Mouse (Mus musculus) heart, embryonic 13.5 days (tissue): Measurements from ENCODE around the gene Mgat3. TPM values are rescaled to one million over a fixed set of nuclear protein-coding genes. Genes with fewer than 3 reads are reported as not detected.

ENCODE experiments used
- ATAC-seq: fragments of 200-750 bp; cut with Nextera tagmentation; 2 replicates; pipeline ENCODE4 v1.8.0; 2017; ENCODE audit warnings: moderate TSS enrichment; ENCODE audit not compliant: insufficient number of reproducible peaks, low FRiP score, low TSS enrichment; ENCODE audit errors: extremely low read depth
- H3K27ac ChIP-seq: fragments of 300-500 bp; sonication (generic); replicated peaks from 2 replicates; pipeline ENCODE4 v1.5.1; 2015; ENCODE audit warnings: moderate library complexity, mild to moderate bottlenecking, inconsistent platforms
- H3K27me3 ChIP-seq: fragments of 300-500 bp; sonication (generic); replicated peaks from 2 replicates; pipeline ENCODE4 v1.6.1; 2015; ENCODE audit warnings: mild to moderate bottlenecking, inconsistent platforms
- H3K36me3 ChIP-seq: fragments of 300-500 bp; sonication (generic); 2 replicates; pipeline ENCODE4 v1.6.1; 2015; ENCODE audit warnings: mild to moderate bottlenecking, inconsistent platforms
- H3K4me1 ChIP-seq: fragments of 300-500 bp; sonication (generic); 2 replicates; pipeline ENCODE4 v1.6.1; 2015; ENCODE audit warnings: inconsistent platforms
- H3K4me2 ChIP-seq: fragments of 300-500 bp; sonication (generic); 2 replicates; pipeline ENCODE4 v1.6.1; 2015; ENCODE audit warnings: inconsistent platforms, mild to moderate bottlenecking, moderate library complexity
- H3K4me3 ChIP-seq: fragments of 300-500 bp; sonication (generic); 2 replicates; pipeline ENCODE4 v1.5.1; 2015; ENCODE audit warnings: moderate library complexity, mild to moderate bottlenecking, inconsistent platforms
- H3K9ac ChIP-seq: fragments of 300-500 bp; sonication (generic); 2 replicates; pipeline ENCODE4 v1.6.1; 2015; ENCODE audit warnings: inconsistent platforms, mild to moderate bottlenecking, moderate library complexity
- H3K9me3 ChIP-seq: fragments of 300-500 bp; sonication (generic); 2 replicates; pipeline ENCODE4 v1.6.1; 2016; ENCODE audit warnings: inconsistent platforms
- WGBS: fragments of 180-500 bp; shearing (Covaris S2); methylation state at CpG from one replicate; pipeline ENCODE4 v1.1.7; 2015; ENCODE audit warnings: mixed read lengths; 5-methylcytosine and 5-hydroxymethylcytosine counted together
- polyA plus RNA-seq: library from polyadenylated mRNA; unstranded; fragments of >200 nt; fragmentation: Nextera tagmentation; extraction: Ambion mirVana; gene quantifications from 2 replicates; pipeline ENCODE4 v1.2.1, GENCODE M21; 2015

Gene Mgat3
- polyA plus RNA-seq, 1 experiment from 2014 or later = 1.2 TPM

DNA sequence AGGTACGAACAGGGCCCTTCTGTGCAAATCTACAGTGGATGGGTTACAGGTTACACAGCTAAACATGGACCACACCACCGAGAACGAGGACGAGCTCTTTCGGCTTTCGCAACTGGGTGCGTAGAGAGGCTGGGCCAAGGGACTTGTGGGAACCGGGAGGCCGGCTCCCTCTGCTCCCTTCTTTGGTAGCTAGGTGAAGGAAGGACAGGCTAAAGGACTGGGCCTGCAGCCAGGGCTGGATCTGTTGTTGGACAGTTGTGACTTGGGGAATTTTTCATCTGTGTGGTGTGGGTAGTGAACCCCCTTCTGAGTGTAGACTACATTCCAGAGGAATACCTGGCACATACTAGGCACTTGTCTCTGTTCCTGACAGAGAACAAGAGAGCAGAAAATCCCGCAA is 20.9 kb upstream of the Mgat3 start:
- H3K4me2 ChIP-seq = no peak overlapping the region
- H3K36me3 ChIP-seq = peaks cover 97% of the 10 kb centered on the region
- no peaks in the 10 kb centered on the region for H3K9me3 ChIP-seq
- 85% methylated on average over 10 of the region's 10 CpGs for WGBS
- peaks cover 4% of the 10 kb centered on the region; the same call in 1 of the 2 replicates for H3K4me1 ChIP-seq
- no peak overlapping the region for H3K9ac ChIP-seq
- H3K4me3 ChIP-seq = no peak overlapping the region
- H3K27ac ChIP-seq = peak overlapping the region; percentile 24; the same call in 1 of the 2 replicates
- H3K27me3 ChIP-seq = no peaks in the 10 kb centered on the region
- no peak for ATAC-seq

DNA sequence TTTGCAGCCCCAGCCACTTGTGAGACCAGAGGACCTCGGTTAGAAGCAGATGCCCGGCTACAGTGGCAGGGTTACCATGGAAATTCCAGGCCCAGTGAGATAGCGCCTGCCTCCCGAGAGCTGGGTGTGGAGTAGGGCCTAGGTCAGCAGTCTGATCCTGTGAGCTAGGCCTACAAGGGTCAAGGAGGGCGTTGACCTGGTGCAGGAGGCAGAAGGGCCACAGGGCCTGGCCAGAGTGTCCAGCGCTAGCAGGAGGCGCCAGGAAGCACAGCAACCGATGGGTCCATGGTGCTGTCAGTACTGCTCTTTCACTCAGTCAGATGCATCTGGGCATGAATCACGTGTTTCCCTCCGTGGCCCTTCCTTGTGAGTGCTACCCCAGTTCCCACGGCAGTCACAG is 19.8 kb upstream of the Mgat3 start:
- H3K4me2 ChIP-seq = no peak overlapping the region
- no peaks in the 10 kb centered on the region for H3K27me3 ChIP-seq
- ATAC-seq = no peak
- no peak overlapping the region for H3K4me3 ChIP-seq
- no peaks in the 10 kb centered on the region for H3K9me3 ChIP-seq
- no peak overlapping the region for H3K9ac ChIP-seq
- no peak overlapping the region for H3K27ac ChIP-seq
- WGBS = 68% methylated on average over 11 of the region's 11 CpGs
- peaks cover 8% of the 10 kb centered on the region for H3K4me1 ChIP-seq
- peaks cover 100% of the 10 kb centered on the region for H3K36me3 ChIP-seq

DNA sequence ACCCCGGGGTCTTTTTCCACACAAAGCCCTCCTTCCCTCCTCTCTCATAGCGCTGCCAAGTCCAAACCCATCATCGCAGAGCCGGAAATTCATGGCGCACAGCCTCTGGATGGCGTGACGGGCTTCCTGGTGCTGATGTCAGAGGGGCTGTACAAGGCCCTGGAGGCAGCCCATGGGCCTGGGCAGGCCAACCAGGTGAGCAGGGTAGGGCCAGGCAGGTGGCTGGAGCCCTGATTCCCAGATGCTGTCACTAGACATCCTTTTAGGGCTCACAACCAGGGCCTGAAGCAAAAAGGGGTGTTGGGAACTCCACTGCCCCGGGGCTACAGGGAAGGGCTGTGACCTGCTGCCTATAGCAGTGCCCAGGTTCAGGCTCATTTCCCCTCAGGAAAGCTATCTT is 17.8 kb upstream of the Mgat3 start:
- no peak overlapping the region for H3K9ac ChIP-seq
- WGBS = 90% methylated on average over 8 of the region's 8 CpGs
- H3K27me3 ChIP-seq = no peaks in the 10 kb centered on the region
- H3K36me3 ChIP-seq = peaks cover 100% of the 10 kb centered on the region
- H3K4me1 ChIP-seq = peaks cover 17% of the 10 kb centered on the region
- no peak overlapping the region for H3K27ac ChIP-seq
- ATAC-seq = no peak
- no peak overlapping the region for H3K4me3 ChIP-seq
- H3K9me3 ChIP-seq = no peaks in the 10 kb centered on the region
- no peak overlapping the region for H3K4me2 ChIP-seq

DNA sequence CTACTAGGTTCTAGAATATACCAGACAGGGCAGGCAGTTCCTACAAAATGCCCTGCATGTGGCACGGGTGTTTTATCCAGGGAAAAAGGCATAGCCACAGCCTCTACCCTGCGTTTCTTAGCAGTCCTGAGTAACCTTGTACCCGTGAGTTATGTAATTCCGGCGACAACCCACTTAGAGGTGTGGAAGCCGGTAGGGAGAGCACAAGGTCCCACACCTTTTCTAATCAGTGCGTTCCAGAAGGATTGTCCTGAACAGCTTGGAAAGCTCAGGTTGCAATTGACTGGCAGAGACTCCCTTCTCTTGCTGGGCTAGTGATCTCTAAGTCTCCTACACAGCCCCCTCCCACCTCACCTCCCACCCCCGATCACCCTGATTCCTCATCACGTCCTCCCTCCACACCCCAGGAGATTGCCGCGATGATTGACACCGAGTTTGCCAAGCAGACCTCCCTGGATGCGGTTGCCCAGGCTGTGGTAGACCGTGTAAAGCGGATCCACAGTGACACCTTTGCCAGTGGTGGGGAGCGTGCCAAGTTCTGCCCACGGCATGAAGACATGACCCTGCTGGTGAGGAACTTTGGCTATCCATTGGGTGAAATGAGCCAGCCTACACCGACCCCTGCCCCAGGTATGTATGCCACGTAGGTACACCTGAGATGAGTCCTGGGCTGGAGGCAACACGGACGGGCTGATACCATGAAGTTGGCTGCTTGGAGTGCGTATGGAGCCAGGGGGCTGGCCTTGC is 16.2 kb upstream of the Mgat3 start:
- Histone ChIP-seq H3K36me3 (peaks cover 100% of the 10 kb centered on the region), H3K4me3 (no peak overlapping the region), H3K27me3 (no peaks in the 10 kb centered on the region), H3K9ac (no peak overlapping the region), H3K27ac (no peak overlapping the region), H3K4me2 (no peak overlapping the region), H3K4me1 (peaks cover 17% of the 10 kb centered on the region), H3K9me3 (no peaks in the 10 kb centered on the region)
- 86% methylated on average over 22 of the region's 22 CpGs for WGBS
- no peak for ATAC-seq

DNA sequence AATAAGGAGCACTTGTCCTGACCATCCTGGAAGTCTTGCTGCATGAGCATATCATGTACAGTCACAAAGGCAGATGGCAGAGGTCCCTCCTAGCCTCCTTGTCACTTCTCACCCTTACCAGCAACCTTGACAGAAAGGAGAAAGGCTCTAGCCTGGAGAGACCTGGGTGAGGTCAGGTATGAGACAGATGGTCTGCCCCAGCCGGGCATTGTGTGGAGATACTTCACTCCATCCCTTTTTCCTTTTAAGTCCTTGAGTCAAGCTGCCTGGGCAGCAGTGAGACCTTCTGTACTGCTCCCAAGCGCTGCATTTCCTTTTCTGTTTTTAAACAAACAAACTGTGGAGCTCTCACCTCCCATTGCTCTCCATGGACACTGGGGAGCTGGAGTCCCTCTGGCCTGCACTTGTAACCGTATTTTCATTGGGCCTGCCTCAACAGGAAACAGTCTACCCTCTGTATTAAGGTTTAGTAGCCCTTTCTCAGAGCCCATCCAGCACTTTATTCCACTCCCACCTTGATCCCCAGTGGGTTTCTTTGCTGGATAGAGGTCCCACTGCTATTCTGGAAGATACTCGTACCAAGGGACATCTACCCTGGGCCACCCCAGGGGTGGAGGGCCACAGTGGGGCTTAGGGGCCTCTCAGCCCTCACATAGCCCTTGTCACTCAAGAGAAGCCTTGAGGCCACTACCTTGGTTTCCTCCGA is 15.4 kb upstream of the Mgat3 start:
- Histone ChIP-seq H3K9ac (no peak overlapping the region), H3K4me3 (no peak overlapping the region), H3K36me3 (peaks cover 99% of the 10 kb centered on the region), H3K27ac (0 out of 2 replicates have a peak overlapping the region, but pooled peaks have one; percentile 40), H3K4me2 (no peak overlapping the region), H3K4me1 (peaks cover 21% of the 10 kb centered on the region), H3K9me3 (no peaks in the 10 kb centered on the region), H3K27me3 (no peaks in the 10 kb centered on the region)
- no peak for ATAC-seq
- 63% methylated on average over 5 of the region's 5 CpGs for WGBS

DNA sequence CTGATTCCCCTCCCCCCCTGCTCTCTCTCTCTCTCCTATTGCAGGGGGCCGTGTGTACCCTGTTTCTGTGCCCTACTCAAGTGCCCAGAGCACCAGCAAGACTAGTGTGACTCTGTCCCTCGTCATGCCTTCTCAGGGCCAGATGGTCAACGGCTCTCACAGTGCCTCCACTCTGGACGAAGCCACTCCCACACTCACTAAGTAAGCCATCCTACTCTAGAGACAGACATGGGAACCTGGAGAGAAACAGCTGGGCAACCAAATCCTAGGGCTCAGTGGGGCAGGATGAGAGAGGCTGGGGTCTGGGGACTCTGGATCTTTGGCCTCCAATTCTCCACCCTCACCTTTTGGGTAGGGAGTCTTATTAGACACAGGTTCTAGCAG is 14.8 kb upstream of the Mgat3 start:
- Histone ChIP-seq H3K9ac (0 out of 2 replicates have a peak overlapping the region, but pooled peaks have one; percentile 6), H3K27ac (peak overlapping the region; percentile 40; the same call in 1 of the 2 replicates), H3K4me3 (no peak overlapping the region), H3K9me3 (no peaks in the 10 kb centered on the region), H3K36me3 (peaks cover 99% of the 10 kb centered on the region), H3K27me3 (no peaks in the 10 kb centered on the region), H3K4me2 (no peak overlapping the region), H3K4me1 (peaks cover 25% of the 10 kb centered on the region)
- WGBS = 39% methylated on average over 4 of the region's 4 CpGs
- ATAC-seq = no peak

DNA sequence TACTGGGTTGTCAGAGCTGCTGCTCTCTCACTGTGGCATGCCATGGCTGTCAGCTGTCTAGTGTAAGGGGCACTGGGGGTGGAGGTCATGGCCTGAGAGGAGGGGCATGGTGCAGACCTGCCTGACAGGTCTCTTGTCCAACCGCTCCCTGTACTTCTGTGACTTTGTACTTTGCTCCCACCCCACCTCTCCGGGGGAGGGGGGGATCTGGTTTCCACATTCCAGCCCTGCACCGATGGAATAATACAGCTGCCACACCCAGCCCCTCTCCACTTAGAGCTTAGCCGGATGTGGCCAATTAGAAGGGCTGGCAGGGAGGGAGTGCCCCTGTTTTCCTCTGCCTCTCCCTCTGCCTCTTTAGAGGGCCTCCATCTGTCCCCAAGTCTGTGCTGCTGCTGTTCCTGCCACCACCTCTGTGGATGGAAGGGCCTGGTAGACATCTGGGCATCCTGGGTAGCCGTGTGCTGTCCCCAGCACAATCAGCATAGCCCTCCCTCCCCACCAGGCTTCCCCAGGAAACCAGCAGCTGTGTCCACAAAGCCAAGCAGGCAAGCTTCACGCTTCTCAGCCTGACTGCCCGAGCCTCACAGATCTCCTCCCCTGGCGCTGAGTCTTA is 14.1 kb upstream of the Mgat3 start:
- Histone ChIP-seq H3K4me3 (no peak overlapping the region), H3K27me3 (no peaks in the 10 kb centered on the region), H3K27ac (peak overlapping the region; percentile 43), H3K4me1 (peaks cover 25% of the 10 kb centered on the region), H3K9me3 (no peaks in the 10 kb centered on the region), H3K9ac (peak overlapping the region; percentile 21; the same call in 1 of the 2 replicates), H3K4me2 (no peak overlapping the region), H3K36me3 (peaks cover 95% of the 10 kb centered on the region)
- ATAC-seq = no peak
- WGBS = 31% methylated on average over 8 of the region's 8 CpGs

DNA sequence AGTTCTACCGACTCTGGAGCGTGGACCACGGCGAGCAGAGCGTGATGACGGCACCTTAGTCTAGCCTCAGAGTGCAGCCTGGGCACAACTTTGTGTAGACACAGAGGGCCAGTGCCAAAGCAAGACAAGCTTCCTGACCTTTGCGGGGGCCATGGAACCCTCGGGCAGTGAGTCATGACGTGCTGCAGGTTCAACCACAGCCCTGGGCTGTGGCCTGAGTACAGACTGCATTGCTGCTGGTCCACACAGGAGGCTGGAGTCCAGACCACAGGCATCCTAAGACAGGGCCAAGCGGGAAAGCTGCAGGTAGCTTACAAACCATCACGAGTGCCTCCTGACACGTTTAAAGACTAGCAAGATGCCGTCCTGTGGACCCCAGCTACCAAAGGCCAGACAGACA is 13.3 kb upstream of the Mgat3 start:
- peaks cover 87% of the 10 kb centered on the region for H3K36me3 ChIP-seq
- no peak overlapping the region for H3K9ac ChIP-seq
- H3K9me3 ChIP-seq = no peaks in the 10 kb centered on the region
- peak overlapping the region; percentile 43; the same call in 1 of the 2 replicates for H3K27ac ChIP-seq
- no peak overlapping the region for H3K4me3 ChIP-seq
- ATAC-seq = no peak
- peaks cover 25% of the 10 kb centered on the region for H3K4me1 ChIP-seq
- no peaks in the 10 kb centered on the region for H3K27me3 ChIP-seq
- H3K4me2 ChIP-seq = no peak overlapping the region
- WGBS = 83% methylated on average over 13 of the region's 13 CpGs

DNA sequence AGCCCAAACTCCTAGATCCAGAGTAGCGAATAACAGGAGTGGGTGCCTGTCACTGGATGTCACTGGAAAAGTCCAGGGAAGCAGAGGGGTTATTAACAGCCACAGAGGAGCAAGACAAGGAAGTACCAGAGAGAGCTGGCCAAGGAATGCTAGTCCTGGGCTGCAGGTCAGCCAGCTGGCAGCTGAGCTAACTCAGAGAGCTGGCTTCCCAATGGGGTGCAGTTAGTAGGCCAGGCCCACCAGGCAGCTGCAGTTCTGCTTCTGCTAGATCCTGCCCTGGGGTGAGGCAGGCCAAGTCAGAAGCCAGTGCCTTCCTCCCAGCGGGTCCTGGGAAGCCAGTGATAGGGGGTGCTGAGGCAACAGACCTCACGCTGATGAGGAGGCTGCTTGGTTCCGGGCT is 12.8 kb upstream of the Mgat3 start:
- WGBS = 89% methylated on average over 4 of the region's 4 CpGs
- H3K4me2 ChIP-seq = no peak overlapping the region
- ATAC-seq = no peak
- H3K36me3 ChIP-seq = peaks cover 82% of the 10 kb centered on the region
- H3K4me3 ChIP-seq = no peak overlapping the region
- H3K27me3 ChIP-seq = no peaks in the 10 kb centered on the region
- H3K9ac ChIP-seq = no peak overlapping the region
- H3K4me1 ChIP-seq = peaks cover 25% of the 10 kb centered on the region
- no peak overlapping the region for H3K27ac ChIP-seq
- H3K9me3 ChIP-seq = no peaks in the 10 kb centered on the region

DNA sequence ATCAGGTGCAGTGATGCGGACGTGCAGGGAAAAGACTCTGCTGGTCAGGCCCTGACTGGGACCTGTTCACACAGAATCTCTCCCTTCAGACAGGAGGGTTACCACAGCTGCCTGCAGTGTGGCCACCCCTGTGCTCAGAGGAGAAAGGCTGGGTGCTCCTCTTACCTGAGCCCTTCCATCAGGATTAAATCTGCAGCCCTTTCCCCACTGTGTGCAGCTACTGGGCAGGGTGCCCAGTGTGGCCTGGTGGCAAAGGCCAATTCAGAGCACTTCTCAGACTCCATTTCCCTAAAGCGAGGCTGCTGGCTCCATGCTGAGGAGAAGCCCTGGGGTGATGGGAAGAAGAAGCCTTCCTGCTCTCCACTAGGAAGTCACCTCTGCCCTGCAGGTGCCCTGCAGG is 12.3 kb upstream of the Mgat3 start:
- no peaks in the 10 kb centered on the region for H3K9me3 ChIP-seq
- H3K4me1 ChIP-seq = peaks cover 25% of the 10 kb centered on the region
- H3K27ac ChIP-seq = no peak overlapping the region
- H3K36me3 ChIP-seq = peaks cover 77% of the 10 kb centered on the region
- H3K4me3 ChIP-seq = no peak overlapping the region
- H3K27me3 ChIP-seq = no peaks in the 10 kb centered on the region
- no peak overlapping the region for H3K9ac ChIP-seq
- no peak overlapping the region for H3K4me2 ChIP-seq
- ATAC-seq = no peak
- WGBS = 90% methylated on average over 3 of the region's 3 CpGs

DNA sequence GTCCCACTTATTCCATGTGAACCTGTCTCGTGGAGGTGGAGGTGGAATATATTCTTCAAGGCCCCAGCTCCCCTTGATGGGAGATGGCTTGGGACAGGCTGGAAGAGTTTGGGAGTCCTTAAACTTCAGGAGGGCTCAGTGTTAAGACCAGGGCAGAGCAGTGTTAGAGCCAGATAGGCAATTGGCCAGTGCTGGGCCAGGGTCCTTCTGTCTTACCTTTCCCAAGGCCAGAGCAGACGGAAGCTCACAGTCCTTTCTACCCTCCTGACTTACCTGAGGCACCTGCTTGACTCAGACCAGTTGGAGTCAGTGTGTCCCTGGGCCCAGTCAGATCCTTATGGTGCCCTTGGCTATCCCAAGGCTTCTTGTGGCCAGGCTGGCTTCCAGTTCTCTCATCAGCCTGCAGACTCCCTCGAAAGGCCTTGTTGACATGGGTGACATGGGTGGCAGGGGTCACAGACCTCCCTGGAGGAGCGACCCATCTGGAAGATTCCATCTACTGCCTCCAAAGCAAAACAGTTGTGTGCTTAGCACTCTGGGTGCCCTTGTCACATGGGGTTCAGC is 11.0 kb upstream of the Mgat3 start:
- Histone ChIP-seq H3K9ac (no peak overlapping the region), H3K4me3 (no peak overlapping the region), H3K27ac (no peak overlapping the region), H3K4me2 (no peak overlapping the region), H3K4me1 (peaks cover 25% of the 10 kb centered on the region), H3K9me3 (no peaks in the 10 kb centered on the region), H3K36me3 (peaks cover 65% of the 10 kb centered on the region), H3K27me3 (no peaks in the 10 kb centered on the region)
- ATAC-seq = no peak
- WGBS = 80% methylated on average over 4 of the region's 4 CpGs
